10 mouse cellular contexts compared by ENCODE assay signal in the genomic region with DNA sequence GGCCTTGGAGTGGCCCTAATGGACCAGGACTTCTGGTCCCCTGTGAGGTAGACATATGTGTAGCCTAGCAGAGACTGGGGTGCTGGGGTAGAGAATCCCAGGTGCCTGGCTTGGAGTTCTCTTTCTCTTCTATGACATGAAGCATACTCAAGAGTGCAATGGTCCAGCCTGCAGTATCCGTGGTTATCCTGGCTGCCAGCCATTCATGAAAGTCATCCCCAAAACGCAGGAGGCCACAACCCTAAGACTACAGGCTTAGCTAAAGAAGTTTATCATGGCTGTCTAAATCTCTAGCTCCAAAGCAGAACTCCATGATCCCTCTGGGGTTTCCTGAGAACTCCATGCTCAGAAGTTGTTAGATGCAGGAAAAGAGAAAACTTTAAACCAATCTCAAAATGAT.
"Had no signal": no experiment of that assay in that cellular context is flagged by ENCODE, and none has a peak within 500 bp of the region (broad histone marks: within the 10 kb centered on the region; RNA-seq: fewer than 3 reads in every experiment).

No protein-coding gene starts in this region.

- DNase-seq: left cerebral cortex, postnatal 4 days; liver; liver, embryonic 13.5 days; liver, postnatal 0 days; lung, adult 2 months; lung, embryonic 14.5 days; lung, postnatal 10 days; lung, postnatal 14 days; lung, postnatal 4 days; midbrain, embryonic 14.5 days had no signal
